Mouse (Mus musculus): ENCODE results near the gene Nudc.
A peak's percentile ranks its signal among the peaks of the same experiment; 100 is the strongest.
"Not testable (repeated sequence)": the region's sequence is repeated elsewhere in the genome, so short reads cannot be mapped to it uniquely, and the experiment has no call there.

Gene Nudc

DNA sequence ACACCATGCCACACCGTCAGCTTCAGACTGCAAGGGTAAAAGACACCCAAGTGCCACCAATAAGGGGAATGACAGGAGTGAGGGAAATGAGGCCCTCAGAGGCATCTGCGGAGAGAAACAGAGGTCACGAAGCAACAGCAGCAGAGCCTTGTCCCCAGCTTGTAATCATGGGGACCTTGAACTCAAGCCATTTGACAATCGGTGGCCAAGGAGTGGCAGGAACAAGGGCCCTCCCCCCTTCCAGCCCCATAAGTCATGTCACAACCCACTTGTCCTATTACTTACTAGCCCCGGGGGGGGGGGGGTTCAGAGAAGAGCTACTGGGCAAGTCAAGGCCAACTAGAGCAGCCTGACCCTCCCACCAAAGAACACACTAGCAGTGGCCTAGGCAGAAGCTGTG lies 9.1 kb downstream of the Nudc start:
- DNase-seq (ENCODE audit: low spot score in 2 of 2): no peak

GRCm38 (mm10) chr4:133536081-133536480 lies 9.7 kb downstream of the Nudc start:
- no peak for DNase-seq (ENCODE audit: low spot score in 2 of 2)

DNA sequence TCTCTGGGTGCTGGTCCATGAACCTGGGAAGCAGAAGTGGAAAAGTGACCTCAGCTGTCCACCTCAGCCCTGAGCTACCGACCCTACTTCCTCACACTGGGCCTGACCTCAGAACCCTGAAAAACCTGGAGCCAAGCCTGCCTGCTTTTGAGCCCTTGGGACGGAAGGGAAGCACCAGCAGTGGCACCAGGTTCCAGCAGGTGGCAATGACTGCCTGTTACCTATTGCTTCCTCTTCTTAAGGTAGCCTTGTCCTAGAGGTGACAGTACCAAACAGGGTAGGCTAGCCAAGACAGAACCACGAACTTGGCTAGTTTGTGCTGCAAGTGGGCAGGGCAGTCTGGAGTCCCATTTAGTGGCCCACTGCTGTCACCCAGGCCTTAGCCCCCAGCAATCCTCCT lies 13.0 kb downstream of the Nudc start:
- DNase-seq (ENCODE audit: low spot score in 2 of 2): no peak

- no peak for DNase-seq (ENCODE audit: low spot score in 2 of 2)
Measured at GRCm38 (mm10) chr4:133527788-133528187, 18.0 kb downstream of the Nudc start.

DNA sequence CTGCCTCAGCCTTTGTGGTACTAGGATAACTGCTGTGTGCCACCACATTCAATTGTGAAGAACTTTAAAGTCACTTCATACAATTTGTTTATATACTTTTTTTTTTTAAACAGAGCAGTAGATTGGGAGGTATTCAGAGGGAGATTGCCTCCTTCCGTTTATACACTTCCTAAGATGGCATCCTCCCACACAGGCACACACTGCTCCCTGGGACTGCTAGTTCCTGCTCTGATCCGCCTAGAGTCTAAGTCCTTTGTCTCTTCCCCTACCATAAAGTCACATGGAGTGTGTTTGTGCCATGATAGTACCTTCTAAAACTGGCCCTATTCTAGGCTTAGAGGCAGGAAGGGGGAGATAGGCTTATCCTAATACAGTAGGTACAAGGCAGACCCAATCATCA lies 24.3 kb downstream of the Nudc start:
- no peak for DNase-seq (ENCODE audit: low spot score in 2 of 2)

DNA sequence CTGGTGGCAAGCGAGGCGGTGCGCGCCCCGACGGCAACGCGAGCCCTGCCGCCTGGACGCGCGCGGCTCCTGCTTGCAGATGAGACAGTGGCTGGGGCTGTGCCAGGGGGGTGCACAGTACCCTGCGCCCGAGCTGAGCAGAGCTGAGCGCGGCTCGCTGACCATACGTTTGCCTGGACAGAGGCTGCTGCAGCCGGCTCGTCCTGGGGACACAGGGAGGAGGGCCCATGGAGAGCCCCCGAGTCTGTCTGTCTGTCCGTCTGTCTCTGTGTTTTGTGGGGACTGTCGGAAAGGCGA lies 26.5 kb downstream of the Nudc start:
- DNase-seq (ENCODE audit: low spot score in 2 of 2): no peak

- DNase-seq (ENCODE audit: low spot score in 2 of 2): no peak
Measured at GRCm38 (mm10) chr4:133518601-133519368, 27.0 kb downstream of the Nudc start, which contains the start of gene Kdf1. Gene Kdf1 (plus strand): TSS chr4:133518963.

- DNase-seq (ENCODE audit: low spot score in 2 of 2): peak; percentile 80 to 87
Measured at GRCm38 (mm10) chr4:133512972-133513371, 32.8 kb downstream of the Nudc start.

DNA sequence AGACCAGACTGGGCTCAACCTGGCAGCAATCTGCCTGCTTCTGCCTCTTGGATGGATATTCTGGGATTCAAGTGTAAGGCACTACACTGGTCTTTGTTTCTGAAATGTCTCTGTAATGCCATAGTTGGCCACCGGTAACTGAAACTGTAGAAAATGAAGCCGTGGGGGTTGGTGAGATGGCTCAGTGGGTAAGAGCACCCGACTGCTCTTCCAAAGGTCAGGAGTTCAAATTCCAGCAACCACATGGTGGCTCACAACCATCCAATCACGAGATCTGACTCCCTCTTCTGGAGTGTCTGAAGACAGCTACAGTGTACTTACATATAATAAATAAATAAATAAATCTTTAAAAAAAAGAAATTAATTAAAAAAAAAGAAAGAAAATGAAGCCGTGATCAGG lies 33.3 kb downstream of the Nudc start:
- not testable (repeated sequence) for DNase-seq (ENCODE audit: low spot score in 2 of 2)

DNA sequence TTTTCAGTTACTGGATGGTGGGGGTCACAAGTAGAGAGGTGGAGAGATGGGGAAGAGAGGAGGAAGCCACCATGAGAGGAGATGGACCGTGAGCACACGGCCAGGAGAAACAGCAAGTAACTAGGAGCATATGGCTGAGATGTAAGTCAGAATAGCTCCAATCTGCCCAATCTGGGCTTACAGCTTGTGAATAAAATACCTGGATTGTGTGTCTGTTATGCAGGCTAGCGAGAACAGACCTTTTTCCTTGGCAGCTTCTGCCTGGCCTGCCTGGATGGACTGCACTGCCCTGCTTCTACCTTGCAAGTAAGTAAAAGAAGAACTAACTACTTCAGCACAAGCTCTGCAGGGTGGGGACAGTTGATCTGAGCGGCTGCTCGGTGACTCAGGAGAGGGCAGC lies 34.7 kb downstream of the Nudc start:
- no peak for DNase-seq (ENCODE audit: low spot score in 2 of 2)

DNA sequence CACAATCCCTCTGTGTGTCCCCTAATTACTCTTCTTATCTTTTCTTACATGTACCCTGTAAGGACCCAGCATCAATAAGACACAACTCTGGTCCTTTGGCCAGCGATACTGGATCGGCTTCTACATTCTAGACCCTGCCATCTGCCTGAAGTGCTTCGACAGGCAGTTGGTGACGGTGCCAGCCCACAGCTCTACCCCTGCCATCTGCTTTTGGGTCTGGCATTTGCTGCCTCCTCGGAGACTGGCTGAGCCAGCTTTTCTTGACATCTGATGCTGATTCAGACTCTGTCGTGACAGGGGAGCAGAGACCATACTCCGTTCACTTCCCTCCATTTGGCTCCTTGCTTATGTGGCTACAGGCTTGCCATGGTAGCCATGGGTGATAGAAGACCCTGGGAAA lies 36.8 kb downstream of the Nudc start:
- DNase-seq (ENCODE audit: low spot score in 2 of 2): peak; percentile 73 to 82

DNA sequence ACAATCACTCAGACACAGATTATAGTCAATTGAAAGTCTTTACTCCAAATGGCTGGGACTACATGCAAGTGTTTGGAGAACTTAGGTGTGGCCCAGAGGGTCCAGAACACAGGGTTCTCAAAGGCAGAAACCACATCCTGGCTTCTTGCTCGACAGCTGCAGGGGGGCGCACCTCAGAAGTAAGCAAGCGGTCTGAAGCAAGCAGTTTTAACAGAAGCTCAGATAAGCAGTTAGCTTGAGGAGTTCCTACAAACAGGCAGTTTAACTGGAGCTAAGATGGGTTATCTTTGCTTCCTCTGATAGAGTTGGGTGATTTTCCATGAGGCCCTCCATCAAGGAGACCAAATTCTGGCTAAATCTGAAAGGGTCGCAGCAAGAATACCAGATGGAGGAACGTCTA lies 39.2 kb downstream of the Nudc start:
- DNase-seq (ENCODE audit: low spot score in 2 of 2): no peak

DNA sequence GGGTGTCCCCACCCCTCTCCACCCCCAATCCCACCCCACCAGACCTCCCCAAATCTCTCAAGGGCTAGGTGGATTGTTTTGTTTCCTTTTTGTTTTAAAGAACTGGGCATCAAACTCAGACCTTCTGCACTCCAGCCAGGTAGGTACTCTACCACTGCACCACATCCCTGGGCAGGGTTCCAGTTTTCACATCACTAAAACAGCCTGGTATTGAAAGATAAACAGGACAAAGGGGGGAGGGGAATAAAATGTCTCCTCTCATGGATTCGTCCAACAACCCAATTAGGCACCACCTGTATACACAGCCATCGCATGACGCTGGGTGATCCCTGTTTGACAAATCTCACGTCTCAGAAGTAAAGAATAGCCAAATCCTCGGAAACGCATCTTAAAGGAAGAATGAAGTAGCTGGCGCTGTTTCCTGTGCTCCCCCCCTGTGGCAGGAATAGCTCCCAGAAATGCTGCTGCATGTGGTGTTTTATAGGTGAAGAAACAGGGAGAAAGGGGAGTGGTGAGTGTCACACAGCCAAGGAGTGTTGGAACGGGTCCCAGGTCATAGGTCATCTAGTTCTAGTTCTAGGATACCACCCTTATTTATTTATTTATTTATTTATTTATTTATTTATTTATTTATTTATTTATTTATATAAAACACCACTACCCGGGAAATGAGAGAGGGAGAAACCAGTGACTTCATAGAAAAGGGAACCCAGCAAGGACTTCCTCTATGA lies 40.9 kb downstream of the Nudc start:
- DNase-seq (ENCODE audit: low spot score in 2 of 2): no peak

GRCm38 (mm10) chr4:133504300-133504699 lies 41.5 kb downstream of the Nudc start:
- DNase-seq (ENCODE audit: low spot score in 2 of 2): no peak

- no peak for DNase-seq (ENCODE audit: low spot score in 2 of 2)
Measured at GRCm38 (mm10) chr4:133501514-133501913, 44.3 kb downstream of the Nudc start.

DNA sequence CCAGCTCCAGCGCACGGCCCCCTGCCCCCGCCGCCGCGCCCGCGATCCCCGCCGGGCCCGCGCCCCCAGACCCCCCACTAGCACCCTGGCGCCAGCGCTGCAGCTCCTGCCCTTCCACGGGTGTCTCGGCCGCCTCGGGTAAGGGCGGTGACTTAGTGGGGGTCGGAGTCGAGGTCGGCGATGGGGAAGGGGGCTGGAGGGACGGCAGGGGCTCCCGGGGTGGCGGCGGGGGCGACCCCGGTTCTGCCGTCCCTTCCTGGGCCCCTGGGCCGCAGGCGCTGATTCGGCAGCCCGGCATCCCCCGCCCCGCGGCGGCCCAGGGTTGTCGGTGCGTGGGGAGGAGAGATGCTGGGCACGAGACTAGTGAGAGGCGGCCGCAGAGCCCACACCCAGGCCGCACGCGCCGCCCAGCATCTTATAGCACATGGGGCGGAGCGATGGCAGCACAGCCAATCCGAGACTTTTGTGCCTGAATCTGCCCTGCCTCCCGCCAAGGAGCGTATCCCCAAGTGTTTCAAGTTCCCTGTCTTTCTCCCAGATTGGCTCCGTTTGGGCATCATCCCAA lies 47.6 kb downstream of the Nudc start, which contains the start of gene Trnp1:
Trnp1 (minus strand) TSS at position 391 of the 565 bp plus-strand sequence.
- peak; percentile 95 to 96 for DNase-seq (ENCODE audit: low spot score in 2 of 2)

GRCm38 (mm10) chr4:133497461-133498159 lies 48.2 kb downstream of the Nudc start:
- no peak for DNase-seq (ENCODE audit: low spot score in 2 of 2)

GRCm38 (mm10) chr4:133496738-133497445 lies 48.9 kb downstream of the Nudc start:
- DNase-seq (ENCODE audit: low spot score in 2 of 2): no peak

DNA sequence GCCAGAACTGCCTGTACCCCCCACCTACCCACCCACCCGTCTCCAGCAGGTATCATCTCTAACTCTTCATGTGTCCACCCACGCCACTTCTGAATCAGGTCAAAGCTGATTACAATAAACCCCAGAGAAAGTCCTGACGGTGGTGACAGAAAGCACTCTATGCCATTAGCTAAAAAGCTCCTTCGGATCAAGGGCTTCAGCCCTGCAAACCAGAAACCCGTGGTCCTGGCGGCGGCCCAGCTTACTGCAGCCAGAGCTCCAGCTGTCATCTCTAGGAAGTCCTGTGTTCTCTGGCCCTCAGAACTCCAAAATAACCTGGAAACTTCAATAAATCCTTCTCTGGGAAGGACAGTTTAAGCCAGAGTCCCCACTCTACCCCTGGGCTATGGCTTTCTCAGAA lies 50.1 kb downstream of the Nudc start:
- DNase-seq (ENCODE audit: low spot score in 2 of 2): no peak

DNA sequence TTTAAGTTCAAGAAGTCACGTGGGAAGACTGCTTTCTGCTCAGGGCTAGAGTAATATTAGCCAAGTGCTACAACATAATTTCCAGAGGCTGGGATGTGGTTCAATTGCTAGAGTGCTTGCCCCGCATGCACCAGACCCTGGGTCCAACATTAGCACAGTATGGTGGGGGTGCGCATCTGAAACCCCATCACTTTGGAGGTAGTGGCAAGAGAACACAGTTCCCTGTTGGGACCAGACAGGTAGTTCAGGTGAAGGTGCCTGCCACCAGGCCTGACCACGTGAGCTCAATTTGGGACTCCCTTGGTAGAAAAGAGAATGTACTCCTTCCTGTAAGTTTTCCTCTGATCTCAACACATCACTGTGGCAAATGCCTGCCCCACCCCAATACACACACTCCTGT lies 50.9 kb downstream of the Nudc start:
- no peak for DNase-seq (ENCODE audit: low spot score in 2 of 2)

GRCm38 (mm10) chr4:133494432-133494831 lies 51.4 kb downstream of the Nudc start:
- DNase-seq (ENCODE audit: low spot score in 2 of 2): peak; percentile 76 to 86

GRCm38 (mm10) chr4:133493895-133494294 lies 51.9 kb downstream of the Nudc start:
- no peak for DNase-seq (ENCODE audit: low spot score in 2 of 2)
